Mouse (Mus musculus): ENCODE measurements around the gene Dlg1. TPM values are rescaled to one million over a fixed set of nuclear protein-coding genes. Genes with fewer than 3 reads are reported as not detected.

The Dlg1 gene
- polyA plus RNA-seq, 1 experiment from 2014 or later = 11.9 TPM

DNA sequence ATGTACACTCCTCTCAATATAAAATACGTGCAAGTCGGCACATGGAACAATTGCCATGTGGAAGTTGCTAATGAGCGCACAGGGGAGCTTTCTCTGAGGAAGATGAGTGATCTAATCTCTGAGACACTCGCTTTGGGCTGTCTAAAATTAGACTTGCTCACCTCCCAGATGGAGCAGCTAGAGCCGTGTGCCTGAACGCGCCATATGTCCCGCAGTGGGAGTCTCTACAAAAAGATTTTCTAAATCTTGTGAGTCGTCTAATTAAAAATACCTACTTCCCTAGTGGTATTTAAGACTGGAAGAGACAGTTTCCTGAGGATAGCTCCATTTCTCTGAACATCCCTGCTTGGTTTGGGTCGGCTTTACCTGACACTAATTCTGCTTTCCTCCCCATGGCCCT lies 213.1 kb downstream of the Dlg1 start:
- Histone ChIP-seq H3K27me3 (0 out of 2 replicates have a peak, but pooled peaks cover 7% of the 10 kb centered on the region), H3K27ac (no peak overlapping the region), H3K9me3 (no peaks in the 10 kb centered on the region), H3K4me3 (no peak overlapping the region), H3K4me1 (replicated peaks) (peaks cover 5% of the 10 kb centered on the region), H3K36me3 (peaks cover 19% of the 10 kb centered on the region), H3K4me2 (no peak overlapping the region), H3K9ac (no peak overlapping the region)
- no peak for ATAC-seq (ENCODE audit: low FRiP score)
- WGBS = 77% methylated on average over 10 of the region's 10 CpGs

DNA sequence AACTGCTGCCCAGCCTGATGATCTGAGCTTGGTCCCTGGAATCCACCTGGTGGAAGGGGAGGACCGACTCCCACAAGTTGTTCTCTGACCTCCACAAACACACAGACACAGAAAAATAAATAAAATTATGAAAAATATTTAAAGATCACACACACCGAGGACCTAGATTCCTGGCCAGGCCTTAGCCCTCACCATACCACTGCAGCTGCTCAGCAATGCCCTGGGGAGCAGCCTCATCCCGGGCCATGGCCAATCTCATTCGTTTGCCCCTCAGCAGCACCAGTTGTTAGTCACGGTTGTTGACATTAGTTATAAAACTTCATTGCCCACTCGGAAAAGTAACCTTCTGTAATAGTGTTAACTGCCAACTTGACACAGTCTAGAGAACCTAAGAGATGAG lies 214.8 kb downstream of the Dlg1 start:
- Histone ChIP-seq H3K36me3 (peaks cover 15% of the 10 kb centered on the region), H3K9me3 (no peaks in the 10 kb centered on the region), H3K27me3 (0 out of 2 replicates have a peak, but pooled peaks cover 7% of the 10 kb centered on the region), H3K9ac (no peak overlapping the region), H3K27ac (no peak overlapping the region), H3K4me1 (replicated peaks) (peaks cover 9% of the 10 kb centered on the region), H3K4me2 (no peak overlapping the region), H3K4me3 (no peak overlapping the region)
- no peak for ATAC-seq (ENCODE audit: low FRiP score)
- 69% methylated on average over 6 of the region's 6 CpGs for WGBS

DNA sequence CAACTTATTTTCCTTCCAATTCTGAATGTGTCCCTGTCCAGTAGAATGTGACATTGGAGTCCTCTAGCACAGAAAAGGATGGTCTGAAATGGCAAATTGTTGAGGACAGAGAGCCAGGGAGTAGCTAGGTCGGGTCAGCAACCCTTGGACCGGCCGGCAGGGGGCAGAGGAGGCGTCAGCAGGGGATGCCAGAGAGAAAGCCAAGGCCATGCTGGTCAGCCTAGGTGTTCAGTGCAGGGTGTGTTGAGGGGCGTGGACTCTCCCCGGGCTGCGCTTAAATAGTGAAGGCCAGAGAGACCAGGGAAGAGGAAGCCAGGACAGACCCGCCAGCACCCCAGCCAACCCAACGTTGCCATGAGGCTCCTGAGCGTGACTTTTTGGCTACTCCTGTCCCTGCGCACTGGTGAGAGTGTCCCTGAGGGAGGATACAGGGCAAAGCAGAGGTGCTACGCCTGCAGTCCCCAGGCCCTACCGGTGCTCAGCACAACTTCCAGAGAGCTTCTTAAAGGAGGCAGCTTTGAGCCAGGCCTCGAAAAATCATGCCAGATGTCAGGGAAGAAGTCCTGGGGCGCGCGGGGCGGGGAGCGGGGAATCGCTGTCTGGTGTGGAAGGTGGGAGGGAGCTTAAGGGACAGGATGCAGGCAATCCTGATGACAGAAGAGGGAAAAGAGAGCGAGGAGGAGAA lies 215.5 kb downstream of the Dlg1 start, which contains the start of gene Meltf:
TSS of gene Meltf (plus strand) at position 238 of the 685 bp plus-strand sequence.
- WGBS = 33% methylated on average over 21 of the region's 21 CpGs
- 0 out of 2 replicates have a peak, but pooled peaks have one; percentile 31 for ATAC-seq (ENCODE audit: low FRiP score)
- no peak within 1 kb of the TSS for H3K4me3 ChIP-seq
- H3K27me3 ChIP-seq = 0 out of 2 replicates have a peak, but pooled peaks cover 7% of the 10 kb centered on the region
- H3K4me2 ChIP-seq = peak within 1 kb of the TSS; percentile 33; the same call in 1 of the 2 replicates
- peaks cover 14% of the 10 kb centered on the region for H3K36me3 ChIP-seq
- peaks cover 16% of the 10 kb centered on the region for H3K4me1 ChIP-seq (replicated peaks)
- H3K27ac ChIP-seq = no peak within 1 kb of the TSS
- no peaks in the 10 kb centered on the region for H3K9me3 ChIP-seq
- H3K9ac ChIP-seq = no peak within 1 kb of the TSS

DNA sequence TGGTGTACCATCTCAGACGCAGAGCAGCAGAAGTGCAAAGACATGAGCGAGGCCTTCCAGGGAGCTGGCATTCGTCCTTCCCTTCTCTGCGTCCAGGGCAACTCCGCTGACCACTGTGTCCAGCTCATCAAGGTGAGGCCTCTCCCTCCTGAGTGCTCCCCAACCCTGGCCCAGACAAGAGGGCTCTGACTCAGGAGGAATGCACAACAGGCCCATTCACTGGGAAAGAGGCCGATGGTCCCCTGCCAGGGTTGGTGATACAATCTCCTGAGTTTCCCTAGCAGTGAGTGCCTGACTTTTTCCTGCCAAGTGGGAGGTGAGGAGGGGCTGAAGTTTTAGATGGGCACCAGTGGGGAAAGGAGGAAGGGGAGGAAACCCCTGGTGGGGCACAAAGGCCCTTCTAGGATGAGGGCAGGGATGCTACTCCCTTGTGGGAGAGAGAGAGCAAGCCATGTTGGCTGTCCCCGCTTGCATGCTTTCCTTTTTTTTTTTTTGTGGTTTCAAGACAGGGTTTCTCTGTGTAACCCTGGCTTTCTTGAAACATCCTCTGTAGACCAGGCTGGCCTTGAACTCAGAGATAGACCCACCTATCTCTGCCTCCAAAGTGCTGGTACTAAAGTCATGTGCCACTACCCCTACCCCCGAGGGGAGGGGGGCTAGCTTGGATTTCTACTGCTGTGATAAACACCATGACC lies 217.1 kb downstream of the Dlg1 start:
- H3K9me3 ChIP-seq = no peaks in the 10 kb centered on the region
- no peaks in the 10 kb centered on the region for H3K36me3 ChIP-seq
- H3K4me3 ChIP-seq = no peak overlapping the region
- H3K4me2 ChIP-seq = no peak overlapping the region
- H3K9ac ChIP-seq = no peak overlapping the region
- 0 out of 2 replicates have a peak, but pooled peaks cover 11% of the 10 kb centered on the region for H3K27me3 ChIP-seq
- H3K27ac ChIP-seq = no peak overlapping the region
- 86% methylated on average over 8 of the region's 8 CpGs for WGBS
- H3K4me1 ChIP-seq (replicated peaks) = peaks cover 21% of the 10 kb centered on the region
- ATAC-seq (ENCODE audit: low FRiP score) = no peak

DNA sequence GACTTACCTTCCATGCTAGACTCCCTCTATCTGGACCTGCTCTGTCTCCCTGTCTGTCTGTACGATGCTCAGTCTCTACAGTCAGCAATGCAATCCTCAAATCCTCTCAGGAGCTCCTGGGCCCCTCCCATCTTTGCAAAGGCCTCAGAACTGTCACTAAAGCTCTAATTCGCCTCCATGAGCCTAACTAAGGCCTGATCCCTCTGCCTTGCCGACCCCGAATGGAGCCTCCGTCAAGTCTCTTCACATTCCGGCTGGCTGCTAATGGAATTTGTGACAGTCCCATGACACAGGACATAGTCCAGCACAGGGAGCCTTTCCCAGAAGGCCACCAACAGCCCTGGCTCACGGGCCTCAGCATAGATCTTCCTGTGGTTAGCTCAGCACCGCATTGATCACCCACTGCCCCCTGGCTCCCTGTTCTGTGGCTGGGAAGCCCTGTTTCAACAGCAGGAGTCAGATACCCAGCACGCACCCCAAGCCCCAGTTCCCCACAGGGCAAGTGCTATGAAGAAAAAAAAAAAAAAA lies 219.2 kb downstream of the Dlg1 start:
- Histone ChIP-seq H3K36me3 (no peaks in the 10 kb centered on the region), H3K27ac (no peak overlapping the region), H3K9me3 (no peaks in the 10 kb centered on the region), H3K4me3 (no peak overlapping the region), H3K9ac (no peak overlapping the region), H3K4me2 (no peak overlapping the region), H3K4me1 (replicated peaks) (peaks cover 21% of the 10 kb centered on the region), H3K27me3 (0 out of 2 replicates have a peak, but pooled peaks cover 11% of the 10 kb centered on the region)
- ATAC-seq (ENCODE audit: low FRiP score) = no peak
- 64% methylated on average over 9 of the region's 9 CpGs for WGBS

DNA sequence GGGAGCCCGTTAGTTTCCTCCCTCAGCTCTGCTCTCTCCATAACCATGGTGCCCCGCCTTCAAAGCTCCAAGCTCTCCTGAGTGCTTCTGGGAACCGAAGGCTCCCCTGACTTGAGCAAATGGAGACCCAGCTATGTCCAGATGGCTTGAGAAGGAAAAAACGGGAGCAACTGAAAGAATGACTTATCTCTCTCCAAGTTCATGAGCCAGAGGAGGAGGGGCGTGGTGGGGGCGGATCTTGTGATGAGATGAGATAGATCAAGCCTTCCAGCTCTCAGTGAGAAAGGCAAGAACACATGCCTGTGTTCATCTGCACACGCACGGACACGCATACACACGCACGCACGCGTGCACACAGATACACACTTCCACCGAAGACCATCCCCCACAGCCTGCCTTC lies 220.1 kb downstream of the Dlg1 start:
- 72% methylated on average over 14 of the region's 14 CpGs for whole genome bisulfite sequencing
- H3K4me2 ChIP-seq = no peak overlapping the region
- no peak for ATAC-seq (ENCODE audit: low FRiP score)

DNA sequence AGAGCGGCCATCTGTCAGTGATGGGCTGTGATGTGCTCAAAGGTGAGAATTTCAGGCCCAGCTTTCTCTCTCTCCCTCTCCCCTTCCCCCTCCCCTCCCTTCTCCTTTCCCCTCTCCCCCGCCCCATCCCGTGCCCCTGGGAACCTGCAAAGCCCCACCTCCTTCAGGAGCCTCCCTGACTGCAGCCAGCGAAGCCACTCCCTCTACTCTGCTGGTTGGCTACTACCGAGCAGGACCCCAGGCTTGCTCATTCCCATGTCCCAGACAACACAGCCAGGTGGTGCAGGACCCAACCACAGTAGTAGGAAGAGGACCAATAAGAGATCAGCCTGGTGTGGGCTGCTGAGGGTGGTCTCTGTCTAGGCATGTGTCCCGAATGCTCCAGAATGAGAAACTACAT lies 220.7 kb downstream of the Dlg1 start:
- Histone ChIP-seq H3K4me1 (replicated peaks) (peaks cover 17% of the 10 kb centered on the region), H3K27me3 (0 out of 2 replicates have a peak, but pooled peaks cover 9% of the 10 kb centered on the region), H3K9ac (no peak overlapping the region), H3K9me3 (no peaks in the 10 kb centered on the region), H3K27ac (no peak overlapping the region), H3K4me3 (no peak overlapping the region), H3K36me3 (no peaks in the 10 kb centered on the region), H3K4me2 (0 out of 2 replicates have a peak overlapping the region, but pooled peaks have one; percentile 10)
- 0 out of 2 replicates have a peak, but pooled peaks have one; percentile 40 for ATAC-seq (ENCODE audit: low FRiP score)
- WGBS = 17% methylated on average over 6 of the region's 6 CpGs

More for the DNA sequence above, 220.1 kb downstream of the Dlg1 start:
- no peak overlapping the region for H3K4me3 ChIP-seq
- H3K36me3 ChIP-seq = no peaks in the 10 kb centered on the region
- H3K4me1 ChIP-seq (replicated peaks) = peaks cover 21% of the 10 kb centered on the region
- H3K9ac ChIP-seq = no peak overlapping the region
- no peak overlapping the region for H3K27ac ChIP-seq
- 0 out of 2 replicates have a peak, but pooled peaks cover 11% of the 10 kb centered on the region for H3K27me3 ChIP-seq
- no peaks in the 10 kb centered on the region for H3K9me3 ChIP-seq

DNA sequence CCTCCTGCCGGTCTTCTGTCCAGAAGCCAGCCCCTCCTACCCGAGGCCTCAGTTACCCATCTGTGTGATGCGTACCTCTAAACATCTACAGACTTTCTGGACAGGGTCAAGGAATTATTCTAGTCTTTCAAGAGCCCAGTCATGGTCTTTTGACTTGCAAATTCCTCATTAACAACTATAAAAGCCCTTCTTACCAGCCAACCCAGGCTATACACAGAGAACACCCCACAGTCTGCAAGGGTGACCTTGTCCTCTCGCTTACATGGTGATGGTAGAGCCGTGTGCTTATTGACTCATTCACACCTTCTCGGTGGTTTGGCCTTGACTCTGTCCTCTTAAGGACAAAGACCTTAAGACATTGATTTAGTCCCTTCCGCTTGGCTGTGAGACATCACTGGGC lies 227.7 kb downstream of the Dlg1 start:
- H3K27me3 ChIP-seq = no peaks in the 10 kb centered on the region
- no peak overlapping the region for H3K27ac ChIP-seq
- H3K4me1 ChIP-seq (replicated peaks) = no peaks in the 10 kb centered on the region
- no peak for ATAC-seq (ENCODE audit: low FRiP score)
- H3K9me3 ChIP-seq = no peaks in the 10 kb centered on the region
- no peak overlapping the region for H3K4me3 ChIP-seq
- H3K9ac ChIP-seq = no peak overlapping the region
- 48% methylated on average over 7 of the region's 7 CpGs for WGBS
- no peak overlapping the region for H3K4me2 ChIP-seq
- no peaks in the 10 kb centered on the region for H3K36me3 ChIP-seq

DNA sequence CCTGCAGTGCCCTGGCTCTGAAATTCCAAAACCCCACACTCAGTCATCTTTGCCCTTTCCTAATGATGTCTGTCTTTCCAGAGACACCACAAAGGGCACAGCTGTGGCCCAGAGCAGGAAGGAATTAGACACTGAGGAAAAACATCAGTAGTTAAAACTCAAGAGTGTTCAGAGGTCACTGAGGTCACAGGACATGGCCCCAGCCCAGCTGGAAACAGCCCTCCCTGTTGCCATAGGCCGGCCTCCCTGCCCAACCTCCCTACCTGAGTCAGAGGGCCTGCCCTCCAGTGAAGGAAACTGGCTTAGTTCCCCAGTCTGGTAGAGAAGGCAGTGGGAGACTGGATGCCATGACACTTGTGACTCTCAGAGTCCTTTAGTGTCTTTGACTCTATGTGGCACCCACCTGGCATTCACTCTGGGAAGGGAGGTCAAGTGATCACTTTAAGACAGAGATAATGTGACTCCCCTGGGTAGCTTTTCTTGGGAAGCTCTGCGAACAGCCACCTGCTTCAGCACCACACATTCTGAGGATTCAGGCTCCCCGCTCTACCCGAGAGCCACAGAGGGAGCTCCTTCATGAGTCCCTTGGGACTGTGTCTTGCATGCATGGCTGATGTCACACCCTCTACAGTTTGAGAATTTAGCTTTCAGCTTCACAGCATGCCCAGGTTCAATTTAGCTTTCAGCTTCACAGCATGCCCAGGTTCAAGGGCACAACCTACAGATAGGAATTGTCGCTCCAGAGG lies 230.3 kb downstream of the Dlg1 start:
- no peaks in the 10 kb centered on the region for H3K9me3 ChIP-seq
- peaks cover 19% of the 10 kb centered on the region for H3K4me1 ChIP-seq (replicated peaks)
- H3K27me3 ChIP-seq = no peaks in the 10 kb centered on the region
- H3K27ac ChIP-seq = no peak overlapping the region
- 62% methylated on average over 5 of the region's 5 CpGs for WGBS
- no peak overlapping the region for H3K9ac ChIP-seq
- no peak for ATAC-seq (ENCODE audit: low FRiP score)
- no peaks in the 10 kb centered on the region for H3K36me3 ChIP-seq
- H3K4me3 ChIP-seq = no peak overlapping the region
- no peak overlapping the region for H3K4me2 ChIP-seq

DNA sequence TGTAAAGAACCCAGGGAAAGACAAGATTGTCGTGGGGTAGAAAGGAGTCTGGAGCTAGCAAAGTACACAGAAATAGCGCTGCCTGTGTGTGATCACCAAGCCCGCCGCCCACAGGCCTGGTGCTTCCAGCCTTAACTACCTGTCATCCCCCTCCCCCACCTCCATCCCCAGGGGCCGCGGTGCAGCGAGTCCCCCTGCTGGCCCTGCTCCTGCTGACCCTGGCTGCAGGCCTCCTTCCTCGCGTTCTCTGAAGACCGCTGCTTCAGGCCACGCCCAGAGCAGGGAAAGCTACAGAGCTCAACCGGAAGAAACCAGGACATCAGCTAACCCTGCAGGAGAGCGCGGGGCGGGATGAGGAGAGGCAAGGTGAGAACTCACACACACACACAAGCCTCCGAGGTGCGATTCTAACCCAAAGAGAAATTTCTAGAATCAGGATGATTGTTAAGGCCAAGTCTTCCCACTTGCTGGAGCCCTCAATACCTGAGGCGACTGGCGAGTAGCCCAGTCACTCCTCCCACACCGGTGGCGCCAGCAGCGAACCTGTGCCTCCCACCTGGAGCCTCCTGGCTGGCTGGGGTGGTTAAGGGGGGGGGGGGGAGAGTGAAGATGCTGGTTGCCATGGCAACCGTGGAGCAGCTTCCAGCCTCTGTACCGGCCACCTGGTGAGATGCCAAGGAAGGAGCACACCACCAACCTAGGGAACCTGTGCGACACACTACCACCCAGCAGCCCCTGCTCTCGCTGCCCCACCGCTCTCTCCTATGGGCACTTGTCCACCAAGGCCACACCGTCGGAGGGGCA lies 233.9 kb downstream of the Dlg1 start:
- peak overlapping the region; percentile 61 for H3K9ac ChIP-seq
- H3K27me3 ChIP-seq = no peaks in the 10 kb centered on the region
- peaks cover 28% of the 10 kb centered on the region for H3K4me1 ChIP-seq (replicated peaks)
- peak overlapping the region; percentile 31 for H3K4me3 ChIP-seq
- no peaks in the 10 kb centered on the region for H3K9me3 ChIP-seq
- H3K36me3 ChIP-seq = no peaks in the 10 kb centered on the region
- peak overlapping the region; percentile 50; the same call in 1 of the 2 replicates for H3K27ac ChIP-seq
- peak; percentile 56 for ATAC-seq (ENCODE audit: low FRiP score)
- WGBS = 13% methylated on average over 29 of the region's 29 CpGs
- peak overlapping the region; percentile 55 for H3K4me2 ChIP-seq

DNA sequence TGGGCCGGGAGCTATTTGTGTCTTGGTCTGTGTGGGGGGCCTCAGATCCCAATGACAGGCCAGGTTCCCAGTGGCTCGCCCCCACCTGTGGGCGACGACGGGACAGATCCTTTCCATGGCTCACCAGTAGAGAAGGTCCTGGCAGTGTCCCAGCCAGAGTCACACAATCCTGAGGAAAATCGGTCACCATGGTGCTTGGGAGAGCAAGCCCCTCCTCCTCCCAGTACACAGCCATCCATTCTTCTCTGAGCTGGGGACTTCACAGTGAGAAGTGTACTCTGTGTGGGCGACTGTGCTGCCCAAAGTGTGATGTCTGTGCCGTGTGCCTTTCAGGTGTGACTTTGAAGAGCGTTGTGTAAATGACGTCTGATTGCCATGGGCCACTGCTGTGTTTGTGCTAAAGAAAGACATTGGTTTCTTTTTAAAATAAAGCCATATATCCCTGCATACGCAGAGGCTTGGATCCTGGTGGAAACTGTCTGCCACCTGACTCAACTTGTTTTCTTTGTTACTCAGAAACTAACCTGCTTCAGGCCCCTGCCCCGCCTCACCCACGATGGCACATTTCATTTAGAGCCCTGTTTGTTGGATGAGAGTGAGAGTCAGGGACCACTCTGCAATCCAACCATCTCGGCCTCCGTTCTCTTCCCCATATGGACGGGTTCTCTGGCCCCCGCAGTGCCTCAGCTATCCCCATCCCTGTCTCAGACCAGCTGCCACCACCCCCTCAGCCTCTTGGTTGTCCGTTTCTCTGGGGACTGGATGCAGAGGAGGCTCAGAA lies 235.5 kb downstream of the Dlg1 start:
- Histone ChIP-seq H3K4me2 (no peak overlapping the region), H3K4me3 (no peak overlapping the region), H3K27me3 (no peaks in the 10 kb centered on the region), H3K36me3 (no peaks in the 10 kb centered on the region), H3K9ac (no peak overlapping the region), H3K4me1 (replicated peaks) (peaks cover 28% of the 10 kb centered on the region), H3K27ac (peak overlapping the region; percentile 66), H3K9me3 (no peaks in the 10 kb centered on the region)
- peak; percentile 80 for ATAC-seq (ENCODE audit: low FRiP score)
- 69% methylated on average over 18 of the region's 18 CpGs for WGBS

Data from hindbrain, embryonic 13.5 days (tissue).